Mouse (Mus musculus) intestine, embryonic 16.5 days (tissue): ENCODE measurements at regions not wholly inside any gene's neighbourhood (a gene's known extent, or its start where the extent isn't known, plus 50 kb on each side); places are given as distances from the start of the nearest gene placed in this dataset.
"Not testable (repeated sequence)": the region's sequence is repeated elsewhere in the genome, so short reads cannot be mapped to it uniquely, and the experiment has no call there.

ENCODE experiments used
- ATAC-seq: fragments of 200-750 bp; cut with Nextera tagmentation; 2 replicates; pipeline ENCODE4 v1.8.0; 2017; ENCODE audit warnings: moderate TSS enrichment, moderate library complexity
- H3K27ac ChIP-seq: fragments of 300-500 bp; sonication (generic); 2 replicates; pipeline ENCODE4 v1.5.1; 2014; ENCODE audit warnings: mild to moderate bottlenecking, low read length
- H3K27me3 ChIP-seq: fragments of 300-500 bp; sonication (generic); replicated peaks from 2 replicates; pipeline ENCODE4 v1.6.1; 2014; ENCODE audit warnings: low read length, control low read depth, mixed read lengths; ENCODE audit not compliant: control insufficient read depth, insufficient read depth
- H3K36me3 ChIP-seq: fragments of 300-500 bp; sonication (generic); 2 replicates; pipeline ENCODE4 v1.6.1; 2014; ENCODE audit warnings: low read length, control low read depth; ENCODE audit not compliant: control insufficient read depth, insufficient read depth
- H3K4me1 ChIP-seq: fragments of 300-500 bp; sonication (generic); 2 replicates; pipeline ENCODE4 v1.6.1; 2014; ENCODE audit warnings: low read length, control low read depth, mixed read lengths; ENCODE audit not compliant: control insufficient read depth, insufficient read depth
- H3K4me2 ChIP-seq: fragments of 300-500 bp; sonication (generic); 2 replicates; pipeline ENCODE4 v1.6.1; 2014; ENCODE audit warnings: low read depth, low read length, control low read depth
- H3K4me3 ChIP-seq: fragments of 300-500 bp; sonication (generic); 2 replicates; pipeline ENCODE4 v1.5.1; 2014; ENCODE audit warnings: mild to moderate bottlenecking, low read length
- H3K9ac ChIP-seq: fragments of 300-500 bp; sonication (generic); 2 replicates; pipeline ENCODE4 v1.6.1; 2014; ENCODE audit warnings: low read depth, low read length
- H3K9me3 ChIP-seq: fragments of 300-500 bp; sonication (generic); 2 replicates; pipeline ENCODE4 v1.6.1; 2016; ENCODE audit warnings: low read length, control low read depth; ENCODE audit not compliant: control insufficient read depth
- WGBS: fragments of 180-500 bp; shearing (Covaris S2); extraction: QIAGEN DNeasy Blood & Tissue Kit; methylation state at CpG from one replicate; pipeline ENCODE4 v1.1.7; 2014; 5-methylcytosine and 5-hydroxymethylcytosine counted together

DNA sequence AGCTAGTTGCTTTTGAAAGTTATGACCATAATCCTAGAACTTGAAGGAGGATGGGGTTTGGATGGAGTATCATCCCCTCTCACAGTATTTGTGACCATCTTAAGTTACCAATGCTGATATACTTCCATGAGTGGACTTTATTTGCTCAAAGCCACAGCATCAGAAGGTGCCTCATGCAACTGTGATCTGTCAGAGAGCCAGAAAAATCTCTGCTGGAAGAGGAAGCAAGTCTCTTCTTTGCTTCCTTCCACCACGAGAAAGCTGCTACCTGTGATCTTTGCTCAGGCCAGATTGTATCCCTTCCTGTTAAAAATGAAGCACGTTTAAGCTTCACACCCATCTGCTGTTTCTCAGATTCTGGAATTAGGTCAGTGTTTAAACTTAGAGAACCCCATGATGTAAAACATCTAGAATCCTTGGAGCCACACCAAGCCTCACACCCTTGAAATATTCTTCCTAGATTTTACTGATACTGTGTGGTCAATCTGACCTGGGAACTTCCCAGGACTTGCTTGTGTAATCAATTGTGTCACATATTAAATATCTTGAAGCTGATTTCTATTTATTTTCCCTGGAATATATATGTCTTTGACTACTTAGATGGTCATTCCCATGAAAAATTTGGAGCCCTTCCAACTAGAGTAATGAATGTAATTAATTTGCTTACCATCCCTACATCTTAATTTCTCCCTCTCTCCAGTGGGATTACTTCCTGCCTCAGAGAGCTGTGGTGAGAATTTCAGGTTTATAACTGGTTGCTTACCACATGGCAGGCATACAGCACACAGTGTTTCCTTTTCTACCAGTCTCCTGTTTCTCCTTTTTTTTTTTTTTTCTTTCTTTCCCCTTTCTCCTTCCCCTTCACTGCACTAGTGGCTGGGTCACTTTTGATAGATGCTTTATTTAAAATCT is 56.5 kb upstream of the Tmem229a start:
- no peak overlapping the region for H3K4me2 ChIP-seq
- 33% methylated on average over 2 of the region's 2 CpGs for WGBS
- no peaks in the 10 kb centered on the region for H3K4me1 ChIP-seq
- H3K4me3 ChIP-seq = no peak overlapping the region
- ATAC-seq = peak; percentile 36; the same call in 1 of the 2 replicates
- H3K27ac ChIP-seq = peak overlapping the region; percentile 63
- H3K36me3 ChIP-seq = no peaks in the 10 kb centered on the region
- H3K9me3 ChIP-seq = no peaks in the 10 kb centered on the region
- H3K9ac ChIP-seq = no peak overlapping the region
- no peaks in the 10 kb centered on the region for H3K27me3 ChIP-seq

- H3K27me3 ChIP-seq, H3K4me3 ChIP-seq, H3K27ac ChIP-seq, H3K36me3 ChIP-seq, H3K4me2 ChIP-seq, H3K9ac ChIP-seq, ATAC-seq, H3K4me1 ChIP-seq, H3K9me3 ChIP-seq: not testable (repeated sequence)
These were observed 52.8 kb upstream of the Tmem229a start for GRCm38 (mm10) chr6:25008856-25009255.
